Mouse (Mus musculus) bone marrow macrophage, adult 2 months (primary cell): ENCODE measurements at regions not wholly inside any gene's neighbourhood (a gene's known extent, or its start where the extent isn't known, plus 50 kb on each side); places are given as distances from the start of the nearest gene placed in this dataset.

Source experiments
- H3K27ac ChIP-seq: 2 replicates; pipeline ENCODE4 v1.5.1; 2012; ENCODE audit warnings: low read depth, low read length; ENCODE audit not compliant: insufficient read depth
- H3K4me1 ChIP-seq: 2 replicates; pipeline ENCODE4 v1.6.1; 2012; ENCODE audit warnings: low read length; ENCODE audit not compliant: control insufficient read depth, insufficient read depth
- H3K4me3 ChIP-seq: 2 replicates; pipeline ENCODE4 v1.5.1; 2012; ENCODE audit warnings: mild to moderate bottlenecking, low read length, moderate library complexity; ENCODE audit not compliant: insufficient read depth
- CTCF ChIP-seq: IDR thresholded peaks from 2 replicates; pipeline ENCODE4 v1.5.1; 2012; ENCODE audit warnings: low read depth, mild to moderate bottlenecking, low read length, moderate library complexity
- POLR2A ChIP-seq: IDR thresholded peaks from 2 replicates; pipeline ENCODE4 v1.6.1; 2012; ENCODE audit warnings: mild to moderate bottlenecking, low read depth, low read length, borderline replicate concordance

- H3K4me3 ChIP-seq = no peak overlapping the region
- H3K4me1 ChIP-seq = no peaks in the 10 kb centered on the region
- H3K27ac ChIP-seq = no peak overlapping the region
- TF ChIP-seq POLR2A (no peak), CTCF (no peak)
Observed at GRCm38 (mm10) chr10:83895741-83896150, 173.1 kb downstream of the 1500009L16Rik start.

GRCm38 (mm10) chr10:83896160-83896559 lies 173.5 kb downstream of the 1500009L16Rik start:
- H3K4me1 ChIP-seq = no peaks in the 10 kb centered on the region
- no peak overlapping the region for H3K4me3 ChIP-seq
- TF ChIP-seq POLR2A (no peak), CTCF (no peak)
- no peak overlapping the region for H3K27ac ChIP-seq

GRCm38 (mm10) chr10:83897558-83897957 lies 174.9 kb downstream of the 1500009L16Rik start:
- Histone ChIP-seq H3K4me1 (no peaks in the 10 kb centered on the region), H3K27ac (no peak overlapping the region), H3K4me3 (no peak overlapping the region)
- no peak for TF ChIP-seq POLR2A
- TF ChIP-seq CTCF = no peak

- TF ChIP-seq CTCF (no peak), POLR2A (no peak)
- Histone ChIP-seq H3K4me1 (peaks cover 5% of the 10 kb centered on the region), H3K27ac (no peak overlapping the region), H3K4me3 (no peak overlapping the region)
Observed at GRCm38 (mm10) chr10:83906751-83907150, 184.1 kb downstream of the 1500009L16Rik start.

- no peak overlapping the region for H3K4me3 ChIP-seq
- TF ChIP-seq POLR2A (no peak), CTCF (no peak)
- peaks cover 5% of the 10 kb centered on the region for H3K4me1 ChIP-seq
- no peak overlapping the region for H3K27ac ChIP-seq
Observed at GRCm38 (mm10) chr10:83910649-83911370, 188.1 kb downstream of the 1500009L16Rik start.

- Histone ChIP-seq H3K27ac (no peak overlapping the region), H3K4me3 (no peak overlapping the region), H3K4me1 (peaks cover 5% of the 10 kb centered on the region)
- no peak for TF ChIP-seq CTCF
- TF ChIP-seq POLR2A = no peak
Observed at GRCm38 (mm10) chr10:83914401-83915132, 191.9 kb downstream of the 1500009L16Rik start.

GRCm38 (mm10) chr10:83915133-83915730 lies 192.6 kb downstream of the 1500009L16Rik start:
- Histone ChIP-seq H3K4me3 (no peak overlapping the region), H3K27ac (no peak overlapping the region), H3K4me1 (peaks cover 5% of the 10 kb centered on the region)
- no peak for TF ChIP-seq POLR2A
- no peak for TF ChIP-seq CTCF

GRCm38 (mm10) chr10:83926990-83927389 lies 204.3 kb downstream of the 1500009L16Rik start:
- Histone ChIP-seq H3K4me1 (no peaks in the 10 kb centered on the region; the same call in 1 of the 2 replicates), H3K27ac (no peak overlapping the region), H3K4me3 (no peak overlapping the region)
- TF ChIP-seq POLR2A (no peak), CTCF (no peak)

- no peaks in the 10 kb centered on the region; the same call in 1 of the 2 replicates for H3K4me1 ChIP-seq
- TF ChIP-seq CTCF (no peak), POLR2A (no peak)
Observed at GRCm38 (mm10) chr10:83927554-83927953, 204.9 kb downstream of the 1500009L16Rik start.

GRCm38 (mm10) chr10:83931758-83932157 lies 209.1 kb downstream of the 1500009L16Rik start:
- Histone ChIP-seq H3K27ac (no peak overlapping the region), H3K4me1 (no peaks in the 10 kb centered on the region), H3K4me3 (no peak overlapping the region)
- TF ChIP-seq POLR2A (no peak), CTCF (no peak)

More at GRCm38 (mm10) chr10:83927554-83927953, 204.9 kb downstream of the 1500009L16Rik start:
- H3K4me3 ChIP-seq = no peak overlapping the region
- no peak overlapping the region for H3K27ac ChIP-seq
